Comparison of ENCODE assay signal across 8 mouse cellular contexts in genomic region chr15:38373797-38374196, GRCm38 (mm10).
DNase-seq lines count a peak whose midpoint lies in the region; ATAC-seq and TF ChIP-seq lines count a peak whose summit lies in the region.

No protein-coding gene starts in this region.

- H3K27ac ChIP-seq in ES-E14 (ENCODE audit: insufficient read depth, low read depth, low read length, poor library complexity, severe bottlenecking) = no peak overlapping the region

- H3K9ac ChIP-seq in ES-E14 (ENCODE audit: insufficient read depth, low read depth, low read length, poor library complexity, severe bottlenecking) = peak overlapping the region; percentile 56

- ATAC-seq in hematopoietic stem cell, adult 5-6 weeks (replicated peaks in 1 of 2; ENCODE audit: insufficient read depth in 1 of 2, low FRiP score in 2 of 2, low TSS enrichment in 1 of 2, low read depth in 1 of 2, poor library complexity in 2 of 2, severe bottlenecking in 2 of 2) = peak; percentile 81 to 94

- peaks cover 1 to 7% of the 10 kb centered on the region in 2 experiments; a peak in 3 of 4 replicates for H3K4me1 ChIP-seq in ES-E14 (ENCODE audit: control insufficient read depth in 2 of 2, insufficient read depth in 2 of 2, low read length in 2 of 2, poor library complexity in 1 of 2)

- no peaks in the 10 kb centered on the region for H3K36me3 ChIP-seq in ES-E14 (ENCODE audit: control insufficient read depth, insufficient read depth, low read length, poor library complexity, severe bottlenecking)

- in situ Hi-C loops in ES-E14 (cut with MboI; ENCODE audit: low sequenced_read_pairs in 2 of 2, unreplicated experiment in 2 of 2) = no loop called here

- peak overlapping the region; percentile 56 to 73 for H3K4me3 ChIP-seq in ES-E14 (ENCODE audit: insufficient read depth in 1 of 2, low read depth in 1 of 2, low read length in 2 of 2, poor library complexity in 1 of 2, severe bottlenecking in 1 of 2)

- no peaks in the 10 kb centered on the region for H3K9me3 ChIP-seq in ES-E14 (ENCODE audit: control insufficient read depth, insufficient read depth, low read depth, low read length)

- DNase-seq in ES-E14 (ENCODE audit: low read depth, low spot score) = peak; percentile 85
- DNase-seq in cerebellum, adult 8-10 months = peak; percentile 33
- peak; percentile 24 to 57 for DNase-seq in frontal cortex, adult 2 months (ENCODE audit: extremely low spot score in 1 of 2, low spot score in 1 of 2)
- peak; percentile 57 to 70 for DNase-seq in layer of hippocampus, postnatal 10 days (ENCODE audit: low spot score in 2 of 2)
- DNase-seq in lung, postnatal 36 days = peak; percentile 94
- DNase-seq in ovary, postnatal 36 days (ENCODE audit: low spot score) = peak; percentile 76
- peak; percentile 71 to 77 for DNase-seq in urinary bladder, adult 18-20 months (ENCODE audit: low spot score in 2 of 2)

TF ChIP-seq in ES-E14, 5 proteins besides CTCF, POLR2A, EP300 and RAD21:
- no peak for TF ChIP-seq HCFC1 (IDR thresholded peaks at IDR 0.05; ENCODE audit: borderline replicate concordance, insufficient read depth, low read length)
- no peak for TF ChIP-seq ZC3H11A (IDR thresholded peaks at IDR 0.05; ENCODE audit: borderline replicate concordance, low read depth, low read length)
- TF ChIP-seq ZNF384 (IDR thresholded peaks at IDR 0.05; ENCODE audit: low read depth, low read length) = no peak
- no peak for TF ChIP-seq CHD2 (IDR thresholded peaks at IDR 0.05; ENCODE audit: low read depth, low read length)
- no peak for TF ChIP-seq MAFK (IDR thresholded peaks at IDR 0.05; ENCODE audit: insufficient read depth, low read depth, low read length)

Comparison
In these comparisons a context has a peak if more than half of its experiments do, and no peak if none do; other contexts are left out.
1. DNase-seq: peak in every context shown above with its lines; median percentile 94 in lung, postnatal 36 days; 85 in ES-E14; 76 in ovary, postnatal 36 days; 74 in urinary bladder, adult 18-20 months; 64 in layer of hippocampus, postnatal 10 days; 40 in frontal cortex, adult 2 months; 33 in cerebellum, adult 8-10 months.